Mouse (Mus musculus): ENCODE measurements at regions not wholly inside any gene's neighbourhood (a gene's known extent, or its start where the extent isn't known, plus 50 kb on each side); places are given as distances from the start of the nearest gene placed in this dataset.
"Not testable (repeated sequence)": the region's sequence is repeated elsewhere in the genome, so short reads cannot be mapped to it uniquely, and the experiment has no call there.

DNA sequence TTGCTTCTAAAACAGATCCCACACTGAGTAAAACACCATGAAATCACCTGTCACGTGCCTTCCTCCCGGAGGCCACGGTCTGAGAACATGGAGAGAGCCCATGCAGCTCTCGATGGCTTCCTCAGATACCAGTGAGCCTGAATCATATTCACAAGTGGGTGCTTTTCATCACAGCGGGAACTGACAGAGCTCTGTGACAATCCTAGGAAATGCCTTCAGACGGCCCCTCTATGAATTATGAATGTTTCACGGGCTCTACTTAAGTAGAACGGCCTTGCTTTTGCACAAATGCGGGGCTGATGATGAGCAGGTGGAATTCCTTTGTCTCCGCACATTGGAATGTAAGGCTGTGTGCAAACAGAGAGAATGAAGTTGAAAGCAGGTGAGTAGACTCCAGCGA is 383.1 kb downstream of the Lrig3 start:
- no peak for DNase-seq (ENCODE audit: low spot score)

DNA sequence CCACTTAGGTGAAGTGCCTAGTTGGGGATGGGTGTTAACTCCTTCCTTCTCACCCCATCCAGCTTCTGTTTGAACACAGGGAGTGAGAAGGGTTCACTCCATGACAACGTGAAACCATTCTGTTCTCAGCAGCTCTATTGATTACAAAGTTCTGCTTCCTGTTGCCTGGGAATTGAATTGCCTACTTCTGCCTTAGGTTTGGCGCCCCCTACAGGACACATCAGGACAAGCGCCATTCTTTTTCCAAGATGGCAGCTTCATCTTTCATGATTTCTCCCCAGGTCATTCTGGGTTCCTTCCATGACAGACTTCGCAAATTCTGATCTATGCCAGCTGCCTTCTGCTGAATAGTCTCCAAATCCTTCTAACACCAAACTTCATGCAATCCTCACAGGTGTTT is 371.5 kb downstream of the Lrig3 start:
- no peak for DNase-seq (ENCODE audit: low spot score)

DNA sequence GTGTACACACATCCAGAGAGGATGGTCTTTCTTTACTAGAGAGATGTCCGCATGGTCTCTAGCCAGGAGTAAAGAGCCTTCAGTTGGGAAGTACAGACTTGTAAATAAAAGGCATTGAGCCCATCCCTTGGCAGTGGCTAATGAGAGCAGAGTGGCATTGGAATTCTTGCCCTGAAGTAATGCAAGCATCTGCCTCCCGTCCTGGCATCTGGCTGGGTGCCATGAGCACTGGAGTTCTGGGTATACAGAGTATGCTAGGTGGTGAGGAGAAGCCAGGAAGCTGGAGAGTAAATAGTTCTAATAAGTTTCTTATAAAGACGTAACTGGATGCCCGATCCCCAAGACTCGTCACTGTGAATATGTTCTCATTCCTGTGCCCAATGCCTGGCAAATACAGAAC is 367.8 kb downstream of the Lrig3 start:
- DNase-seq (ENCODE audit: low spot score): no peak

DNA sequence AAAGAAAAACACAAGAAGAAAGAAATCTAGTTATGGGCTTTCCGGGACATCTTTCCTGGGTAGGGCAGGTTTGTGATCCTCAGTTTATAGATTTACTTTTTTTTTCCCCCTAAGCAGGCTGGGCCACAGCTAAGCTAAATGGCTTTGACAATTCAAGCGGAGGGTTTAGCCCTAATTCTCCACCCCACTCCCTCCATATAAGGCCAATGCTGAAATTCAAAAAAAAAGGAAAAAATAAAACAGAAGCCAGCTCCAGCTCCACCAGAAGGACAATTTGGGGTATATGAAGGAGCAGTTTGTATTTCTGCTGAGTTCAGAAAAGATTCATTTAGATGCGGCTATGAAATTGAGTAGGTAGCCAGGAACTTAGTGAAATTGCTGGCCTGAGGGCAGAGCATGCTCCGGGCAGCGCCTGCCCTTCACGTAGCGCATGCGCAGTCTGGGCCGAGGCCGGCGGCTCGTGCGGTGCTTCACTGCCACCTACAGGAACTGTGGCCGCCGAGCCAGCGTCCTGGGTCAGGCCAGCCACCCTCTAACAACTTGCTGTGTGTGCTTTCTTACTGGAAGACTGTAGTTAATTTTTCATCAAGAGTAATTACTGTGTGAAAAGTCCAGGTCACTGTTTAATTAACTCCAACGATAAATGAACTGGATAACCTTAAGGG is 364.5 kb downstream of the Lrig3 start:
- DNase-seq (ENCODE audit: low spot score): peak; percentile 72

DNA sequence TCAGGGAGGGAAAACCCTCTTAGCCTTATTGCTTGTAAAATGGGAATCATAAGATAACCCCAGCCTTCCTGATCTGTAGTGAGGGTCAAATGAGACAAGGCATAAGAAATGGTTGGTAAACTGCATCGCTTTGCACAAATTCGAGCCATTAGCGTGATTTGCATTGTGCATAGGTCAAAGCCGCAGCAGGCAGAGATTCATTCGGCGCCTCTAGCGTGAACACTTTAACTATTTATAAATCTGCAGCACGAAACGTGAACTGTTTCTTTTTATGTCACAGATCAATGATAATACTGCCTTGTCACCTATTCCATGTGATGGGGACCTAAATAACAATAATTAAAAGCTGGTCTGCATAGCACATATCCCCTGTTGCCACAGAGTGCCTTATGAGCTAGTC is 354.9 kb downstream of the Lrig3 start:
- no peak for DNase-seq (ENCODE audit: low spot score)

DNA sequence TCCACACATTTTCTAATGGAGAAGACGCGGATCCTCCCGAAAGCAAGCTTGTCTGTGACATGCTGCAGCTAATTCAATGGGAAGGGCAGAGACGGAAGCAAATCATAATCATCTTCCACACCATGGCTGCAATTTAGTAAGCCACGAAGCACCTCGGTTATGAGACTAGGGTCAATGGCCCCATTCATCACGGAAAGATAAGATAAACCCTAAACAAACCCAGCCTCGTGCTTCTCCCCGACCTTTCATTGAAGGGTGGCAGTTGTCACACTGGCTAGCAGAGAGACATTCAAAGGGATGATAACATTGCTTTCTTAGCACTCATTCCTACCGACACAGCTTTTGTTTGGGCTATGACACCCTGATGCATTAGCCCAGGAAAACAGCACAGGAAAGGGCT is 353.8 kb downstream of the Lrig3 start:
- no peak for DNase-seq (ENCODE audit: low spot score)

DNA sequence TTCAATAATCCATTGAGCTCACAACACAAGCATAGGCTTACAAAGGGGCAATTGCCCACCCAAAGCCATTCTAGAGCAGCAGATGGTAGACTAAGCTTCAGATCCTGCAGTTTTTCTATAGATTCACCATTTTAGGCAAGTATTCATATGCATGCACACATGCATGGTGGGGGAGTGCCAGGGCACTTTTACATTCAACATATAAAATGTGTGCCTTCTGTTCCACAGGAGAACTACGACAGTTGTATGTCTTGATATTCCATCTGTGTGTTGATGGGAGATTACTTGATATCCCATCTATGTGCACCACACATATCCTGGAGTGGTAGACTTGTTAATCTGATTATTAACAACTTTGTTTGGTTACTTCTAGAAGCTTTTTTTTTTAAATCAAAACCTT is 334.0 kb downstream of the Lrig3 start:
- no peak for DNase-seq (ENCODE audit: low spot score)

DNA sequence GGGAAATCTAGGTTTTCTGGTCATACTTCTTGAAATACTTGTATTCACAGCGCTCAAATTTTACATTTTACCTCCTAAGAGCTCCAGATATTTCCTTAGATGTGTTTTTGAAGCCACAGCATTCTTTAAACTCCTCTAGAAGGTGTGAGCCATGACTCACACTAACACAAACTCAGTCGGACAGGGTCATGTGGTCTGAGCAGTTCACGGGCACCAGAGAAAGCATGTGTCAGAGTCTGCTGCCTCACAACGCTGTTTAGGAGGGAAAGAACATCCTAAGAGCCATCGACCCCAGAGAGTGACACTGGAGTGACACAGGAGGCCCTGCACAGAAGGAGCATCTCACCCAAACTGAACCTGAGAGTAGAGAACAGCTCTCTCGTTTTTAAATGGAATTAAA is 332.2 kb downstream of the Lrig3 start:
- DNase-seq (ENCODE audit: low spot score): no peak

DNA sequence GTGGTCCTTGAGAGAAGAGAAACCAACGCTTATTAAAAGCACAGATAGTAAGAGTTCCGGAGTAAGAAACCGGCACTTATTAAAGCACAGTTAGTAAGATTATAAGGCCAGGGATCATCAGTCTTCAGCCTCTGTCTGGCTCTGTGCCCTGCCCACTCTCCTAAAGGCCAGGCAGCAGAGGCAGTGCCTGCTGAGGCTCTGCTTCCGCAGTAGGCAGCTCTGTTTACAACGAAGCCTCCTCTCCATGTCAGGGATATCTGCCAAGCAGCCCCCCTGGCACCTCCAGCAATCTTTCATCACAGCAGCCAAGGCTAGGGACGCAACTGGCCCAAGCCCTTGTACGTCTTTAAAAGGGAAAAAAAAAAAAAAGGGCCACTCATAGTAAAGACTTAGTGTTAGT is 329.9 kb downstream of the Lrig3 start:
- no peak for DNase-seq (ENCODE audit: low spot score)

DNA sequence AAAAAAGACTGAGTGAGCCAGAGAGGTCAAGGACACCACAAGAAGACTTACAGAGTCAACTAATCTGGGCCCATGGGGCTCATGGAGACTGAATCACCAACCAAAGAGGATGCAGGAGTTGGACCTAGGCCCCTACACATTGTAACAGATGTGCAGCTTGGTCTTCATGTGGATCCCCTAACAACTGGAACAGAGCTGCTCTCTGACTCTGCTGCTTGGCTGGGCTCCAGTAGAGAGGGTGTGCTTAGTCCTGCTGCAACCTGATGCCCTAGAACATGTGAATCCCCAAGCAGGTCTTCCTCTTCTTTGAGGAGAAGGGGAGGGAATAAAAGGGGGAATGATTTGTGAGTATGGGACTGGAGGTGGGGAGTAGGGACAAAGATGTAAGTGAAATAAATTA is 325.8 kb downstream of the Lrig3 start:
- no peak for DNase-seq (ENCODE audit: low spot score)

DNA sequence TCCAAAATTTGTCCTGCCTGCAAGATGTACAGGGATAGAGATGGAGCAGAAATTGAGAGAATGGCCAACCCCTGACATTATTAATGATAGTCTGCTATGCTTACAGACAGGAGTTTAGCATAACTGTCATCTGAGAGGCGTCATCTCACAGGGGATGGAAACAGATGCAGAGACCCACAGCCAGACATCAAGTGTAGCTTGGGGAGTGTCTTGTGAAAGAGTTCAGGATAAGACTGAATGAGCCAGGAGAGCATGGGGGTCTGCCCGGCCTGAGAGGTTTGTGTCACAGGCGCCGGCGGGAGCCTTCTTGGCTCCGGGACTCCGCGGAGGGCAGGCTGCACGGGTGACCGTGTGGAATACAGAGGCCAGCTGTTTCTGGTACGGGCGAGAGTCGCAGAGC is 319.1 kb downstream of the Lrig3 start:
- not testable (repeated sequence) for DNase-seq (ENCODE audit: low spot score)

DNA sequence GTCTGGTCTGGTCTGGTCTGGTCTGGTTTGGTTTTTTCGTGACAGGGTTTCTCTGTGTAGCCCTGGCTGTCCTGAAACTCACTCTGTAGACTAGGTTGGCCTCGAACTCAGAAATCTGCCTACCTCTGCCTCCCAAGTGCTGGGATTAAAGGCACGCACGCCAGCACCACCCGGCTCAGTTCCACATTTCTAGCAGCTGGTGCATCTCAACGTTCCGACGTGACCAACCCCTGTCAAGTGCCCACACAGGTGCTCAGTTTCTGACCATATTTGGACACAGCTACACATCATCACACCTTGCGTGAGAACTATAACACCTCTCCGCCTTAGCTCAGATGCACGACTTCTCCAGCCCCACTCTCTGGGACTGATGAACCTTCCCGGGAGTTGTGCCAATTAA is 304.4 kb downstream of the Lrig3 start:
- no peak for DNase-seq (ENCODE audit: low spot score)

DNA sequence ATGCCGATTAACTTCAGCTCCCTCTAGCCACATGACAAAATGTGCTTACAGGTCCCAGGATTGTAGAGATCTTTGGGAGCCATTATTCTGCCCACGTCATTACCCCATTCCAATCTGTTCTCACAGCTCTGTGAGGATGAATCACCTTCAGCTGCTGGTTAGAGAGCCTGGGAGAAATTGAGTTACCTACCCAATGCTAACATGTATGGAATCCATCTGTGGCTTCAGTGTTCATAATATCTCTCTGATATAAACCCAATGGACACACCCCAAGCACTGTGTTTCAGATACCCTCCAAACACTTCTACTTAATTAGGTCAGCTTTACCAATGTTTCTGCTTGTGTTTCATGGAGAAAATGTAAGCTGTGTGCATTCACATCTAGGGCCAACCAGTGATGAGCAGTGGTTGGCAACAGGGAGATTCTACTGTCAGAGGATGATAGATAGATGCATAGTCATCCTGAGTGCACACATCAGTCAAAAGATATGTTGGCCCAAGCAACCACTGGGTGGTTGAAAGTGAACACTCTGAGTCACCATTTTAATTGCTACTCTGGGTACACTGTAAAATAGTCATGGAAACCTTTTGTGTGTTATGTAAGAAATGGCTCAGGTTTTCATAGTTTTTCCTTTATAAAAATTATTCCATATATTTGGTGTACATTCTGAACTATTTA is 301.5 kb downstream of the Lrig3 start:
- no peak for DNase-seq (ENCODE audit: low spot score)

DNA sequence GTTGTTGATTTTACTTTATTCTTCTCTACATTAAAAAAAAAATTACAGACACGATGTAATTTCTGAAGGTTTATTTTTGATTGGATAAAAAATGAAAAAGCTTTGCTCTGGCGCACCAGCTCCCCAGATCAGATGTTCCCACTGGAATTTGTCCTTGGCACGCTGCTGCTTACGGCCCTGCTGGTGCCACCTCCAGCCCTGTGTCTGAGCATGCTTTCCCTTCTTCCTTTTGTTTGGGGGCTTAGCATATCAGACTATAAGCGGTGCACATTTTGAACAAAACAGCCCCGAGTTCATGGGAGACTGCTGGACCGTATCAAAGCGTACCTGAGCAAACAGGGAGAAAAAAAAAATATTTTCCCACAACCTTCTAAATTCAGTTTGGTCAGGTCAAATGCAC is 291.2 kb downstream of the Lrig3 start:
- no peak for DNase-seq (ENCODE audit: low spot score)

DNA sequence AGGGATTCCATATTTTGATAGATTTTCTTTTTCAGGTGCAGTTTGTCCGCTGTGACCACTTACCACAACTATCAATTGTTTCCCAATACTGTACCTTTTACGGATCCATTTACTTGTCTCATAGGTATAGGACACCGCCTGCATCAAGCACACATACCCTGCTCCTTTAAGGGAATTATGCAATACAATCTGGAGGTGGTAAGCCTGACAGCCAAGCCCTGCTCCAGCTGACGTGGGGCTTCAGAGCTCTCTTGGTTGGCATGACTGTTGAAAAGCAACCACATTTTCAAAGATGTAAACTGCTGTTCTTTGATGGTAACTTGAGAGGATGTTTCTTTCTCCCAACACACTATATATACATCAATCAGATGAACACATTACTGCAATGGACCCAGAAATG is 288.2 kb downstream of the Lrig3 start:
- DNase-seq (ENCODE audit: low spot score): no peak

DNA sequence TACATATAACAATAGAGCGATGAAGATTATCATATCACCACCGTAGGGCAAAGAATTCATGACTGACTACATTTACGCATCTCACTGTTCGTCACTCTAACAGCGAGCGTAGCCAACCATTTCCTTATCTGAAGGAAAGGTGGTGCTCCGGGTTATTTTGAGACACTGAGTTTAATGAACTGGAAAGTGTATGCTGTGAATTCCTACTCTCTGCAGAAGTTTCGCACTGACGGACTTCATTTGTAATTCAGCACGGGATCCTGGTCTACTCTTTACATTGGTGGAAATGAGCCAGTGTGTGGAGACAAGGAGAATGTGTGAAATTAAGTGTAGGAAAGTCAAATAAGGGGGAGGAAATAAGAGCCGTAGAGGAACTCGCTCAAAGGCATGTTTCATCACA is 283.2 kb downstream of the Lrig3 start:
- no peak for DNase-seq (ENCODE audit: low spot score)

DNA sequence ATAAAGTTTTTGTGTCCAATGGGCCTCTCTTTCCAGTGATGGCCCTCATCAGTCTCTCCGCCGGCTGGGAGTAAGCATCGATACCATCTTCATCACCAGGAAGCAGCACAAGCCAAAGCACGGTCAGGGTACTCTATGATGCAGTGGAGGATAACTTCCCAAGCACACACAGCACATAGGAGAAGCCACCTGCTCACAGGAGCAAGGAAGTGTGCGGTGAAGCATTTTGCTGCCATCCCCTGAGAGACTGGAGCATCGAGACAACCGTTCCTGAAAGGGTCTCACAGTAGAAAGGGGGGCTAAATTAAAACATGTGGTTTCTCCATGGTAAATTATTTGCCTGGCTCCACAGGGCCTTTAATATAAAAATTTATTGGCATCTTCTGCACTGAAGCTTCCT is 277.1 kb downstream of the Lrig3 start:
- no peak for DNase-seq (ENCODE audit: low spot score)

DNA sequence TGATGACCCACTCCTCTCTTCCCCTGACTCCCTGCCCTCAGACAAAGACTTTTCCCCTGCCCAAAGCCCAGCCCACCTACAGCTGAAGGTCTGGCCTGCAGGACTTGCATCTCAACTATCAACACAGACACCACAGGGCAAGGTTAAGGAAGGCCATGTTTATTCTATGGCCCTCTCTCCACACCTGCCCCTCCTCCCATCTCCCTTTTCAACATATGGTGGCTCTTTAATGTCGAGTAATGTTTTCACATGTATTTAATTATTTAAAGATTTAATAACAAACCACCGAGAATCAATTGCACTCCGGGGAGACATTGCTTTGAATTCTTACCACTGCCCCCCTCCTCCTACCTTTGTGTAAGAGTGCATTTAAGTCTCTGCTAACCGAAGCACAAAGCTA is 273.6 kb downstream of the Lrig3 start:
- no peak for DNase-seq (ENCODE audit: low spot score)
